ENCODE assay signal across 24 mouse cellular contexts in the genomic region with DNA sequence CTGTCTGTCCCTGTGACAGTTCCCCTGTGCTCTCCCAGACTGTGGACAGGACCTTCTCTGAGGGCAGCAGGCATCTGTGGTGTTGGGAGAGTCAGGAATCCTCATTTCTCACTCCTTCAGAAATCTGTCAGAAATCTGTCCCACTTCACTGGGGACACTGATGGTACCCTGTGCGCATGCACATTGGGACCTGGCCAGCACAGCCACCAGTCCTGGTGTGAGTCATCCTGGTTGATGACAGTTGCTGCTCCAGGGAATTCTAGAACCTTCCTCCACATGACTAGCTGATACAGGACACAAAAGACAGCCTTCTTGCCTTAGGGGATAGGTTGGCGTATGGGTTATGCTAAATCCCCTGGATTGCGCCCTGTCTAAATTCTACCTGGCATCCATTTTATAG. TPM values are rescaled to one million over a fixed set of nuclear protein-coding genes. Genes with fewer than 3 reads are reported as not detected.
A peak's percentile ranks its signal among the peaks of the same experiment; 100 is the strongest.
DNase-seq lines count a peak whose midpoint lies in the region; ATAC-seq and TF ChIP-seq lines count a peak whose summit lies in the region.
"Had no signal": no experiment of that assay in that cellular context is flagged by ENCODE, and none has a peak within 500 bp of the region (broad histone marks: within the 10 kb centered on the region; RNA-seq: fewer than 3 reads in every experiment).

No protein-coding gene starts in this region.

- peak; percentile 40; the same call in 1 of the 2 replicates for ATAC-seq in heart, postnatal 0 days (ENCODE audit: insufficient read depth, low read depth)
- ATAC-seq: forebrain, embryonic 13.5 days; midbrain, embryonic 15.5 days had no signal

- no peak overlapping the region for H3K9ac ChIP-seq in heart, postnatal 0 days (replicated peaks; ENCODE audit: low read depth, low read length)
- H3K9ac ChIP-seq: forebrain, embryonic 13.5 days; heart, embryonic 12.5 days; hindbrain, embryonic 12.5 days; kidney, embryonic 15.5 days; midbrain, embryonic 15.5 days; neural tube, embryonic 12.5 days had no signal

- no peaks in the 10 kb centered on the region for H3K9me3 ChIP-seq in heart, postnatal 0 days (replicated peaks; ENCODE audit: control insufficient read depth, low read length)
- no peaks in the 10 kb centered on the region for H3K9me3 ChIP-seq in heart, embryonic 10.5 days
- H3K9me3 ChIP-seq: forebrain, embryonic 13.5 days; heart, embryonic 12.5 days; hindbrain, embryonic 12.5 days; kidney, embryonic 15.5 days; midbrain, embryonic 15.5 days; neural tube, embryonic 12.5 days had no signal

- no peak for TF ChIP-seq EP300 in heart, postnatal 0 days (IDR thresholded peaks at IDR 0.05; ENCODE audit: low read depth)

- WGBS in heart, postnatal 0 days = 75% methylated on average over 3 of the region's 3 CpGs
- WGBS in heart, embryonic 10.5 days = 89% methylated on average over 3 of the region's 3 CpGs

- DNase-seq in cerebellum, adult 9-10 months = peak; percentile 50
- no peak for DNase-seq in cerebellum, postnatal 4 days (ENCODE audit: low spot score in 2 of 2)
- DNase-seq in heart, postnatal 0 days (ENCODE audit: low spot score) = no peak
- no peak for DNase-seq in heart, embryonic 10.5 days (ENCODE audit: low spot score)
- DNase-seq in Muller cell, postnatal 12 days (ENCODE audit: inconsistent ontology term) = peak; percentile 40
- peak; percentile 16 for DNase-seq in fat pad, adult 2 months (ENCODE audit: extremely low read depth, low read depth, low spot score)
- no peak for DNase-seq in thymus, postnatal 36 days
- DNase-seq: gastrocnemius, postnatal 10 days; heart, adult 11 months; heart, postnatal 14 days; kidney, adult 11 months; kidney, postnatal 36 days; lung, postnatal 4 days; right cerebral cortex, postnatal 14 days; thymus, postnatal 25 days had no signal

- H3K4me3 ChIP-seq in heart, postnatal 0 days (ENCODE audit: low read depth, low read length) = no peak overlapping the region
- H3K4me3 ChIP-seq in heart, embryonic 10.5 days = no peak overlapping the region
- H3K4me3 ChIP-seq: forebrain, embryonic 13.5 days; heart, embryonic 12.5 days; hindbrain, embryonic 12.5 days; kidney, embryonic 15.5 days; midbrain, embryonic 15.5 days; neural tube, embryonic 12.5 days had no signal

- TF ChIP-seq CTCF in heart, postnatal 0 days (IDR thresholded peaks at IDR 0.05; ENCODE audit: low read depth) = no peak

- H3K4me1 ChIP-seq in heart, postnatal 0 days (ENCODE audit: control insufficient read depth, insufficient read depth) = peaks cover 19% of the 10 kb centered on the region; the same call in 1 of the 2 replicates
- peaks cover 32% of the 10 kb centered on the region for H3K4me1 ChIP-seq in heart, embryonic 10.5 days

- no peak overlapping the region for H3K27ac ChIP-seq in heart, postnatal 0 days (ENCODE audit: low read depth)
- H3K27ac ChIP-seq in heart, embryonic 10.5 days = no peak overlapping the region
- H3K27ac ChIP-seq: forebrain, embryonic 13.5 days; hindbrain, embryonic 12.5 days; kidney, embryonic 15.5 days; midbrain, embryonic 15.5 days; neural tube, embryonic 12.5 days had no signal

- peaks cover 24% of the 10 kb centered on the region for H3K27me3 ChIP-seq in heart, postnatal 0 days (ENCODE audit: control insufficient read depth, insufficient read depth, low read length)
- H3K27me3 ChIP-seq in heart, embryonic 10.5 days (ENCODE audit: insufficient read depth, poor library complexity, severe bottlenecking) = peaks cover 55% of the 10 kb centered on the region

- no peaks in the 10 kb centered on the region for H3K36me3 ChIP-seq in heart, postnatal 0 days (replicated peaks; ENCODE audit: control insufficient read depth, insufficient read depth, low read length)
- H3K36me3 ChIP-seq in heart, embryonic 10.5 days = no peaks in the 10 kb centered on the region
- H3K36me3 ChIP-seq: heart, embryonic 12.5 days; hindbrain, embryonic 12.5 days; kidney, embryonic 15.5 days; midbrain, embryonic 15.5 days; neural tube, embryonic 12.5 days had no signal

- no peak overlapping the region for H3K4me2 ChIP-seq in heart, postnatal 0 days (ENCODE audit: low read depth, low read length)
- H3K4me2 ChIP-seq: forebrain, embryonic 13.5 days; heart, embryonic 12.5 days; hindbrain, embryonic 12.5 days; kidney, embryonic 15.5 days; midbrain, embryonic 15.5 days; neural tube, embryonic 12.5 days had no signal

RNA-seq across cellular contexts. Expression of a gene that starts 5.2 kb away (rescaled TPM):
- 0.15 and 0.84 TPM in 2 replicates for total RNA-seq in heart, postnatal 0 days (2014; rRNA removed; ENCODE audit: low replicate concordance)
- 0.10 and 0.23 TPM in 2 replicates for polyA plus RNA-seq in heart, postnatal 0 days (2015; fragmentation: Nextera tagmentation; extraction: Ambion mirVana)
- polyA plus RNA-seq in heart, embryonic 10.5 days (2016; fragmentation: Nextera tagmentation; extraction: Ambion mirVana) = 1.2 and 2.5 TPM in 2 replicates
- total RNA-seq: adrenal gland, postnatal 36 days; liver, adult 2 months; megakaryocyte-erythroid progenitor cell, adult 5-6 weeks had no signal
- polyA plus RNA-seq: liver, adult 2 months had no signal

RNA-seq across cellular contexts. Expression of a gene that starts 36.8 kb away (rescaled TPM):
- total RNA-seq in heart, postnatal 0 days (2014; rRNA removed; ENCODE audit: low replicate concordance) = 1.1 and 5.1 TPM in 2 replicates
- 0.99 and 1.5 TPM in 2 replicates for polyA plus RNA-seq in heart, postnatal 0 days (2015; fragmentation: Nextera tagmentation; extraction: Ambion mirVana)
- polyA plus RNA-seq in heart, embryonic 10.5 days (2016; fragmentation: Nextera tagmentation; extraction: Ambion mirVana) = 1.9 and 2.4 TPM in 2 replicates
- total RNA-seq: megakaryocyte-erythroid progenitor cell, adult 5-6 weeks had no signal

RNA-seq across cellular contexts. Expression of a gene that starts 44.5 kb away (rescaled TPM):
- total RNA-seq in heart, postnatal 0 days (2014; rRNA removed; ENCODE audit: low replicate concordance) = 14.2 and 18.3 TPM in 2 replicates
- 4.7 and 5.1 TPM in 2 replicates for polyA plus RNA-seq in heart, postnatal 0 days (2015; fragmentation: Nextera tagmentation; extraction: Ambion mirVana)
- 5.9 and 6.1 TPM in 2 replicates for polyA plus RNA-seq in heart, embryonic 10.5 days (2016; fragmentation: Nextera tagmentation; extraction: Ambion mirVana)

Comparison
In these comparisons a context has a peak if more than half of its experiments do, and no peak if none do; other contexts are left out.
1. DNase-seq: peak in cerebellum, adult 9-10 months (single experiment), Muller cell, postnatal 12 days (single experiment) and fat pad, adult 2 months (single experiment); none in cerebellum, postnatal 4 days (0 of 2), heart, postnatal 0 days (single experiment), heart, embryonic 10.5 days (single experiment) and thymus, postnatal 36 days (0 of 2).